Mouse (Mus musculus) liver, embryonic 15.5 days (tissue): ENCODE data around the gene Gm21915. TPM values are rescaled to one million over a fixed set of nuclear protein-coding genes. Genes with fewer than 3 reads are reported as not detected.

ENCODE experiments used
- ATAC-seq: fragments of 200-750 bp; cut with Nextera tagmentation; 2 replicates; pipeline ENCODE4 v1.8.0; 2017; ENCODE audit warnings: moderate number of reproducible peaks, mild to moderate bottlenecking, moderate library complexity; ENCODE audit not compliant: insufficient read depth
- H3K27ac ChIP-seq: fragments of 300-500 bp; sonication (generic); replicated peaks from 2 replicates; pipeline ENCODE4 v1.5.1; 2015; ENCODE audit warnings: mild to moderate bottlenecking, inconsistent platforms
- H3K27me3 ChIP-seq: fragments of 300-500 bp; sonication (generic); 2 replicates; pipeline ENCODE4 v1.6.1; 2015; ENCODE audit warnings: mild to moderate bottlenecking, inconsistent platforms
- H3K36me3 ChIP-seq: fragments of 300-500 bp; sonication (generic); replicated peaks from 2 replicates; pipeline ENCODE4 v1.6.1; 2015; ENCODE audit warnings: moderate library complexity, mild to moderate bottlenecking, inconsistent platforms
- H3K4me1 ChIP-seq: fragments of 300-500 bp; sonication (generic); replicated peaks from 2 replicates; pipeline ENCODE4 v1.6.1; 2015; ENCODE audit warnings: inconsistent platforms
- H3K4me2 ChIP-seq: fragments of 300-500 bp; sonication (generic); 2 replicates; pipeline ENCODE4 v1.6.1; 2015; ENCODE audit warnings: moderate library complexity, mild to moderate bottlenecking, inconsistent platforms
- H3K4me3 ChIP-seq: fragments of 300-500 bp; sonication (generic); replicated peaks from 2 replicates; pipeline ENCODE4 v1.5.1; 2015; ENCODE audit warnings: mild to moderate bottlenecking, inconsistent platforms
- H3K9ac ChIP-seq: fragments of 300-500 bp; sonication (generic); 2 replicates; pipeline ENCODE4 v1.6.1; 2015; ENCODE audit warnings: moderate library complexity, mild to moderate bottlenecking, inconsistent platforms
- H3K9me3 ChIP-seq: fragments of 300-500 bp; sonication (generic); replicated peaks from 2 replicates; pipeline ENCODE4 v1.6.1; 2016; ENCODE audit warnings: inconsistent platforms
- WGBS: fragments of 180-500 bp; shearing (Covaris S2); methylation state at CpG from one replicate; pipeline ENCODE4 v1.1.7; 2015; ENCODE audit warnings: mixed read lengths; ENCODE audit not compliant: insufficient replicate concordance; 5-methylcytosine and 5-hydroxymethylcytosine counted together
- polyA plus RNA-seq: library from polyadenylated mRNA; unstranded; fragments of >200 nt; fragmentation: Nextera tagmentation; extraction: Ambion mirVana; gene quantifications from 2 replicates; pipeline ENCODE4 v1.2.1, GENCODE M21; 2015

Gene Gm21915
- polyA plus RNA-seq, 1 experiment from 2014 or later, result not detected

- no peak overlapping the region for H3K27ac ChIP-seq
- 56% methylated on average over 4 of the region's 4 CpGs for WGBS
- H3K36me3 ChIP-seq, result no peaks in the 10 kb centered on the region
- no peaks in the 10 kb centered on the region for H3K27me3 ChIP-seq
- H3K9me3 ChIP-seq, result no peaks in the 10 kb centered on the region
- no peaks in the 10 kb centered on the region for H3K4me1 ChIP-seq
- H3K4me2 ChIP-seq, result no peak overlapping the region
- H3K9ac ChIP-seq, result no peak overlapping the region
- no peak overlapping the region for H3K4me3 ChIP-seq
- ATAC-seq, result no peak
Measured at GRCm38 (mm10) chr9:40696086-40696485, 25.7 kb downstream of the Gm21915 start.

- Histone ChIP-seq H3K36me3 (no peaks in the 10 kb centered on the region), H3K4me3 (no peak overlapping the region), H3K9ac (no peak overlapping the region), H3K27me3 (no peaks in the 10 kb centered on the region), H3K27ac (no peak overlapping the region), H3K9me3 (no peaks in the 10 kb centered on the region), H3K4me1 (no peaks in the 10 kb centered on the region), H3K4me2 (no peak overlapping the region)
- WGBS, result 61% methylated on average over 3 of the region's 3 CpGs
- ATAC-seq, result no peak
Measured at GRCm38 (mm10) chr9:40699194-40699593, 28.8 kb downstream of the Gm21915 start.

DNA sequence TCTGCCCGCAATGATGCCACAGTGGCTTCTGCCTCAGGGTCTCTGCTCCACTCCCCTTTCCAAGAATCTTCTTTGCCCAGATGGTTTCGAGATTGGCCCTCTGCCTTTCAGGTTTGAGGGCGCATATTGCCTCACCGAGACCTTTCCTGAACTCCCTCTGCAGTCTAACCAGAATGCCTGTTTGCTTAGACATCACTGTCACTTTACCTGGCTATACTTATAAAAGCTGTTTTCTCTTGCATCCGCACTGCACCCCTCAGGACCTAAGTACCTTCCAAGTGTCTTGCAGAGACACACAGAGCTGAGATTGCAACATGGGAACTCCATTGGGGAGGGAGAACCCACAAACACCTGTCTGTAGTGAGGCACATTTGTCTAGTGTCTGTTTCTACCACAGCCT lies 29.8 kb downstream of the Gm21915 start:
- no peak for ATAC-seq
- Histone ChIP-seq H3K36me3 (no peaks in the 10 kb centered on the region), H3K9ac (no peak overlapping the region), H3K27ac (no peak overlapping the region), H3K4me2 (no peak overlapping the region), H3K9me3 (no peaks in the 10 kb centered on the region), H3K4me1 (no peaks in the 10 kb centered on the region), H3K27me3 (no peaks in the 10 kb centered on the region), H3K4me3 (no peak overlapping the region)
- WGBS, result 58% methylated on average over 5 of the region's 5 CpGs

GRCm38 (mm10) chr9:40704364-40705276 lies 34.2 kb downstream of the Gm21915 start:
- no peak overlapping the region for H3K4me3 ChIP-seq
- no peaks in the 10 kb centered on the region for H3K4me1 ChIP-seq
- no peak overlapping the region for H3K9ac ChIP-seq
- no peaks in the 10 kb centered on the region for H3K27me3 ChIP-seq
- WGBS, result 33% methylated on average over 10 of the region's 10 CpGs
- no peaks in the 10 kb centered on the region for H3K36me3 ChIP-seq
- no peaks in the 10 kb centered on the region for H3K9me3 ChIP-seq
- H3K4me2 ChIP-seq, result no peak overlapping the region
- no peak for ATAC-seq
- no peak overlapping the region for H3K27ac ChIP-seq

DNA sequence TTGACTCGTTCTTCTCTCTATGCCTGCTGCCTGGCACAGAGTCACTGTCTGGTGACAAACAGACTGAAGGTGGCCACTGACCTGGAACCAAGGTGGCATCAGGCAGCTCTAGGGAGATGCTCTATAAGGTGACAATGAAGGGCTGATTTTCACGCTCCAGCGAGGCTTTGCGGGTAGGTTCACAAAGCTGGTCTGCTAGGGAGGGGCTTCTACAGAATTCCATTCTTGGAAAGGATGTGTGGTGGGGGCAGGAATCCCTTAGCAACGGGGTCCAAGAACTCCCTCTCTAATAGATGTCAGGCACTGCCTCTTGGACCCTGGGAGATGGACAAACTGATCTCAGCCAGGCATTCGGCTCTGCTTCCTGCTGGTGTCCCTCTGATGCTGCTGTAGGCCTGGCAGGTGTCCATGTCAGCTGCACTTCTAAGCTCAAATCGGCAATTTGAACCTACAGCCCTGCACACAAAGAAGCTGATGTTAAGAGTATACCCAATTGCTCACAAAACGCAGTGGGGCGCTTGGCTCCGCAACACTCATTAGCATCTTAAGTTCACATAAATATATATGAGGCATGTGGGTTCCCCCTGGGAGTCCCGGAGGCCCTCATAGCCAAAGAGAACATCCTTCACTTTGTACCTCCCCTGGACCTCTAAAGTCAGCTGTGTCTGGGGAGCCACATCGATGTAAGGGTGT lies 38.2 kb downstream of the Gm21915 start:
- H3K36me3 ChIP-seq, result no peaks in the 10 kb centered on the region
- no peak overlapping the region for H3K9ac ChIP-seq
- no peaks in the 10 kb centered on the region for H3K9me3 ChIP-seq
- WGBS, result 61% methylated on average over 12 of the region's 12 CpGs
- no peak overlapping the region for H3K27ac ChIP-seq
- 0 out of 2 replicates have a peak, but pooled peaks cover 7% of the 10 kb centered on the region for H3K4me1 ChIP-seq
- no peak overlapping the region for H3K4me2 ChIP-seq
- ATAC-seq, result no peak
- no peak overlapping the region for H3K4me3 ChIP-seq
- H3K27me3 ChIP-seq, result no peaks in the 10 kb centered on the region

DNA sequence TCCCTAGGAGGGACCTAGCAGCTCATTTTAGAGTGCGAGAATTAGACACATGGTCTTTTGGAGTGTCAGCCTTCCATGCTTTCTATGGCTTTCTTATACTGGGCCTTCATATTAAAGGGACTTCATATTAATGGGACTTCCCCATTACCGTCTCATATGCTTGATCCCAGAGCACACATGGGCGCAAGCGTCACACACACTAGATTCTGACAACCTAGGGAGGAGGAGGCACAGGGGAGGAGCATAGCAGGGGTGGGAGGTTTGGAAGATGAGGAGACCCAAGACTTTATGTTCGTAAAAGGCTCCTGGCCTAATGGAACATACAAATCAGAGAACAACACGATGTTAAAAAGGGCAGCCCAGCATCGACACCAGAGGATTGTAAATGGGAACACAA lies 38.7 kb downstream of the Gm21915 start:
- Histone ChIP-seq H3K4me1 (0 out of 2 replicates have a peak, but pooled peaks cover 7% of the 10 kb centered on the region), H3K9ac (no peak overlapping the region), H3K4me3 (no peak overlapping the region), H3K27ac (no peak overlapping the region), H3K4me2 (no peak overlapping the region), H3K27me3 (no peaks in the 10 kb centered on the region), H3K9me3 (no peaks in the 10 kb centered on the region), H3K36me3 (no peaks in the 10 kb centered on the region)
- no peak for ATAC-seq
- 59% methylated on average over 7 of the region's 7 CpGs for WGBS

DNA sequence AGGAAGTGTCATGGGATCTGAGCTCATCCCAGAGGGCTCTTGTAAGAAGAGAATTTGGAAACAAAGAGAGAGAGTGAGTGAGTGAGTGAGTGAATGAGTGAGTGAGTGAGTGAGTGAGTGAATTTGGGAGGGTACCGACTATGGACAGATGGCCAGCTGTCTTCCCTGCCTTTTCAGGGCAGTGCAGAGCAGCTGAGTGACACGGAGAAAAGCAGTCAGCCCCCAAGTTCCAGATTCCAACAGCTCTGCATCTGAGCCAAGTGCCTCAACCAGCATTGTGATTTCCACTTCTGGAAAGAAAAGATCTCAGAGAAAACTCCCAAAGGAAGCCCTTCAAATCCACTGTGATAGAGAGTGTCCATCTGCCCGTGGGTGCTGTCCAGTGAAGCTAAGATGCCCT lies 39.2 kb downstream of the Gm21915 start:
- H3K4me1 ChIP-seq, result 0 out of 2 replicates have a peak, but pooled peaks cover 7% of the 10 kb centered on the region
- no peak for ATAC-seq
- H3K36me3 ChIP-seq, result no peaks in the 10 kb centered on the region
- H3K27ac ChIP-seq, result no peak overlapping the region
- H3K4me2 ChIP-seq, result no peak overlapping the region
- 59% methylated on average over 3 of the region's 3 CpGs for WGBS
- no peak overlapping the region for H3K9ac ChIP-seq
- H3K9me3 ChIP-seq, result no peaks in the 10 kb centered on the region
- H3K27me3 ChIP-seq, result no peaks in the 10 kb centered on the region
- H3K4me3 ChIP-seq, result no peak overlapping the region

DNA sequence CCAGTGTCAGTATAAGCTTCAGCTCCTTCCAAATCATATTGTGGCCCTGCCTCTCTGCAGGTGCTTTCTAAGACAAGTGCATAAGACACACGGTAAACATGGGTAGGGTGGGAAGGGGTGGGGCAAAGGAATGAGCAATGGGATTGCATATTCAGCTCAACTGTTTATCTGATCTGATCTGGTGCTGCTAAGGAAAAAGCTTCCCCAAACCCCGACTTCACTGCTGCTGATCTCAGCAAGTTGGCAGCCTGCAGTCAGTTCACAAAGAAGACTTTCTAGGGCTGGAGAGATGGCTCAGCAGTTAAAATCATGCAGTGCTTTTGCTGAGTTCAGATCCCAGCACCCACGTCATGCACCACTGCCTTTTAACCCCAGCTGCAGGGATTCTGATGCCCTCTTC lies 39.6 kb downstream of the Gm21915 start:
- Histone ChIP-seq H3K9ac (no peak overlapping the region), H3K27me3 (no peaks in the 10 kb centered on the region), H3K4me3 (no peak overlapping the region), H3K9me3 (no peaks in the 10 kb centered on the region), H3K27ac (no peak overlapping the region), H3K36me3 (no peaks in the 10 kb centered on the region), H3K4me1 (0 out of 2 replicates have a peak, but pooled peaks cover 7% of the 10 kb centered on the region), H3K4me2 (no peak overlapping the region)
- 20% methylated on average over 3 of the region's 3 CpGs for WGBS
- no peak for ATAC-seq

GRCm38 (mm10) chr9:40711654-40712053 lies 41.2 kb downstream of the Gm21915 start:
- Histone ChIP-seq H3K27me3 (no peaks in the 10 kb centered on the region), H3K36me3 (no peaks in the 10 kb centered on the region), H3K4me2 (no peak overlapping the region), H3K27ac (no peak overlapping the region), H3K9me3 (no peaks in the 10 kb centered on the region), H3K4me1 (0 out of 2 replicates have a peak, but pooled peaks cover 7% of the 10 kb centered on the region), H3K4me3 (no peak overlapping the region), H3K9ac (no peak overlapping the region)
- 50% methylated on average over 4 of the region's 4 CpGs for WGBS
- no peak for ATAC-seq

DNA sequence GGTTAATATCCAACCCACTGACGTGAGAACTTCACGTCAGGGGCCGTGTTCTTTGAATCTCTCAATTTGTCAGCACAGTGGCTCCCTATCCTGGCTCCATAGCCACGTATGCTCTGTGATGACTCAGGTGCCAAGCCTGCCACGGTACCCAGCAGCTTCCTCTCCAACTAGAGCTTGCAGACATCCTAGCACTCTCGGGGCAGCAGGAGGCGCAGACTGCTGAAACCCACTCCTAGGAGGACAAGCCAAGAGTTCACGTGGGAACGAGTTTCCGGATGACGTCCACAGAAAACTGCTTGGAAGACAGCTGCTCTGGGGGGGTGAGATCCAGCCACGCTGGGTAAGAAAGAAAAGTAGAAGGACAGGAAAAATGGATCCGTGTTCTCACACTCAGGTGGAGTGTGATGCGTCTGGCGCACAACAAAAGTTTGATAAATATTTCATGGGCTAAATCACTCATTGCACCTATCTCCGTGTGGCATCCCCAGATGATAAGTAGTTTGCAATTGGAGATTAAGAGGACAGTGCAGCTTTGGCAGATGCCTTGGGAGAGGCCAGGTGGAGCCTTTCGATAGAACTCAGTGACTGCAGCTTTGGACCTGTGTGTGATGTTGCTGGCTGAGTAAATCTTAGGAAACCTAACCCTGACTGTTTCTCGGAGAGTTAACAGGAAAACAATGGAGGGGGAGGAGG lies 46.9 kb downstream of the Gm21915 start:
- Histone ChIP-seq H3K4me3 (no peak overlapping the region), H3K9ac (no peak overlapping the region), H3K27me3 (no peaks in the 10 kb centered on the region), H3K27ac (no peak overlapping the region), H3K4me1 (no peaks in the 10 kb centered on the region), H3K9me3 (no peaks in the 10 kb centered on the region), H3K36me3 (no peaks in the 10 kb centered on the region), H3K4me2 (no peak overlapping the region)
- no peak for ATAC-seq
- WGBS, result 57% methylated on average over 18 of the region's 18 CpGs

GRCm38 (mm10) chr9:40717875-40718185 lies 47.4 kb downstream of the Gm21915 start:
- Histone ChIP-seq H3K9ac (no peak overlapping the region), H3K4me2 (no peak overlapping the region), H3K36me3 (no peaks in the 10 kb centered on the region), H3K27me3 (no peaks in the 10 kb centered on the region), H3K4me1 (no peaks in the 10 kb centered on the region), H3K27ac (no peak overlapping the region), H3K9me3 (no peaks in the 10 kb centered on the region), H3K4me3 (no peak overlapping the region)
- ATAC-seq, result no peak
- 25% methylated on average over 7 of the region's 7 CpGs for whole genome bisulfite sequencing
